Mouse (Mus musculus) liver, embryonic 14.5 days (tissue): Measurements from ENCODE around the gene Ralgps1. TPM values are rescaled to one million over a fixed set of nuclear protein-coding genes. Genes with fewer than 3 reads are reported as not detected.

ENCODE experiments used
- ATAC-seq: fragments of 200-750 bp; cut with Nextera tagmentation; 2 replicates; pipeline ENCODE4 v1.8.0; 2017; ENCODE audit warnings: moderate number of reproducible peaks, mild to moderate bottlenecking, moderate library complexity; ENCODE audit not compliant: insufficient read depth
- DNase-seq, 3 experiments: peaks; one replicate each; pipeline ENCODE4 v3.0.0-alpha.2; 2012 to 2013; ENCODE audit warnings: low read depth in 3 of 3, low spot score in 3 of 3
- H3K27ac ChIP-seq: fragments of 300-500 bp; sonication (generic); 2 replicates; pipeline ENCODE4 v1.5.1; 2014; ENCODE audit warnings: moderate library complexity, mild to moderate bottlenecking, control low read depth, inconsistent platforms
- H3K27me3 ChIP-seq: fragments of 300-500 bp; sonication (generic); 2 replicates; pipeline ENCODE4 v1.6.1; 2014; ENCODE audit warnings: mild to moderate bottlenecking, low read length, moderate library complexity; ENCODE audit not compliant: control insufficient read depth, insufficient read depth
- H3K36me3 ChIP-seq: fragments of 300-500 bp; sonication (generic); replicated peaks from 2 replicates; pipeline ENCODE4 v1.6.1; 2014; ENCODE audit warnings: low read depth; ENCODE audit not compliant: control insufficient read depth, insufficient read depth
- H3K4me1 ChIP-seq, 2 experiments: fragments of 200-500 bp in 1 of 2; fragments of 300-500 bp in 1 of 2; sonication (generic) in 1 of 2; replicated peaks; 2 replicates each; pipeline ENCODE4 v1.6.1; 2012 to 2014; ENCODE audit warnings: antibody characterized with exemption in 1 of 2, inconsistent platforms in 1 of 2, low read length in 1 of 2; ENCODE audit not compliant: control insufficient read depth in 2 of 2, insufficient read depth in 2 of 2
- H3K4me2 ChIP-seq: fragments of 300-500 bp; sonication (generic); 2 replicates; pipeline ENCODE4 v1.6.1; 2014; ENCODE audit warnings: low read depth, mild to moderate bottlenecking, control low read depth, moderate library complexity
- H3K4me3 ChIP-seq, 2 experiments: fragments of 200-500 bp in 1 of 2; fragments of 300-500 bp in 1 of 2; sonication (generic) in 1 of 2; 2 replicates each; pipeline ENCODE4 v1.5.1; 2012 to 2014; ENCODE audit warnings: low read depth in 2 of 2, low read length in 2 of 2, mild to moderate bottlenecking in 2 of 2, control low read depth in 1 of 2, inconsistent platforms in 1 of 2, moderate library complexity in 1 of 2; ENCODE audit not compliant: insufficient read depth in 1 of 2
- H3K9ac ChIP-seq: fragments of 300-500 bp; sonication (generic); replicated peaks from 2 replicates; pipeline ENCODE4 v1.6.1; 2014; ENCODE audit warnings: mild to moderate bottlenecking, control low read depth, moderate library complexity
- H3K9me3 ChIP-seq: fragments of 300-500 bp; sonication (generic); 2 replicates; pipeline ENCODE4 v1.6.1; 2016; ENCODE audit warnings: low read length, mixed read lengths; ENCODE audit not compliant: control insufficient read depth
- CTCF ChIP-seq: IDR thresholded peaks from 2 replicates; pipeline ENCODE4 v1.5.1; 2016; ENCODE audit warnings: antibody characterized with exemption, low read depth, control low read depth
- EP300 ChIP-seq: IDR thresholded peaks from 2 replicates; pipeline ENCODE4 v1.6.1; 2016; ENCODE audit warnings: antibody characterized with exemption, low read depth
- WGBS: fragments of 180-500 bp; shearing (Covaris S2); extraction: QIAGEN DNeasy Blood & Tissue Kit; methylation state at CpG from one replicate; pipeline ENCODE4 v1.1.7; 2014; ENCODE audit not compliant: insufficient replicate concordance; 5-methylcytosine and 5-hydroxymethylcytosine counted together
- polyA plus RNA-seq, 2 experiments: library from polyadenylated mRNA; depleted of rRNA in 1 of 2; stranded (reverse) in 1 of 2; unstranded in 1 of 2; fragments of >200 nt; fragmentation: Nextera tagmentation in 1 of 2; extraction: Ambion mirVana in 1 of 2; gene quantifications; 2 replicates each; pipeline versions ENCODE4 v1.2.1 to v1.2.3; 2012 to 2014

Ralgps1 gene
- polyA plus RNA-seq, 2 experiments: 0.58 to 0.71 TPM

DNA sequence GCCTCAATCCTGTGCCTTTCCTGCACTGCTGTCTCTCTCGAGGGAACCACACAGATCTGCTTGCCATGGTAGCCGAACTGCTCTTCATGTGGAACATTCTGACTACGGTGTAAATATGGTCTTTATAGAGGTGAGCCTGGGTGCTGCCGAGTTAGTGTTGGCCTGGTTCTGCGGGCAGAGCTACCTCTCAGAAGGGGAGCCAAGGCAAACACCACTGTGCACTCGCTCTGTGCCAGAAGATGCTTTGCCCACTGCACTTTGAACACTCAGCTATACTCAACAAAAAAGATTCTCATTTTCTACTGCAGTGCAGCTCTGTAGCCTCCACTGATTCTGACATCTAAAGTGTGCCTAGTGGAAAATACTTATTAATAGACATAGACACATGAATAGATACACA is 133.7 kb downstream of the Ralgps1 start:
- ATAC-seq (no peak), DNase-seq (no peak)
- Histone ChIP-seq H3K9me3 (no peaks in the 10 kb centered on the region), H3K27me3 (no peaks in the 10 kb centered on the region), H3K4me2 (no peak overlapping the region), H3K9ac (no peak overlapping the region), H3K4me3 (no peak overlapping the region), H3K27ac (no peak overlapping the region), H3K4me1 (no peaks in the 10 kb centered on the region), H3K36me3 (no peaks in the 10 kb centered on the region)
- 68% methylated on average over 6 of the region's 6 CpGs for WGBS
- no peak for TF ChIP-seq EP300
- no peak for TF ChIP-seq CTCF

DNA sequence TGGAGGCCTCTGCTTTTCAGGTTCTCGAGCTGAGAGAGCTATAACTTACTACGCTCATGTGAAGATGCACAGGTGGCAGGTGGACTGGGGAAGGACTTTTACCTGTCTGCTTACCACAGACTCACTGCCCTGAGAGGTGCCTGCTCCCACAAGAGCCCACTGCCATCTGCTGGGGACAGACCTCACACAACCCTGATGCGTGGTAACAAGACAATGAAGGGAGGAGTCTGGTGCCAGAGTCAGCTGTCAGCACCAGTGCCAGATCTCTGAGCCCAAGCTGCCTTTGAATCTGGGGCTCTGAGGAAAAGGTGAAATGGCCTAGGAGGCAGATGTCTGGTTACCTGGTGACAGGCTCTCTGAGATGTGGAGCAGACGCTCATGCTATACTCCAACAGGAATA is 136.4 kb downstream of the Ralgps1 start:
- Histone ChIP-seq H3K9ac (no peak overlapping the region), H3K4me1 (no peaks in the 10 kb centered on the region), H3K4me3 (no peak overlapping the region), H3K36me3 (no peaks in the 10 kb centered on the region), H3K4me2 (no peak overlapping the region), H3K9me3 (no peaks in the 10 kb centered on the region), H3K27me3 (no peaks in the 10 kb centered on the region), H3K27ac (no peak overlapping the region)
- no peak for TF ChIP-seq EP300
- no peak for TF ChIP-seq CTCF
- ATAC-seq (no peak), DNase-seq (no peak)
- WGBS: 63% methylated on average over 4 of the region's 4 CpGs

DNA sequence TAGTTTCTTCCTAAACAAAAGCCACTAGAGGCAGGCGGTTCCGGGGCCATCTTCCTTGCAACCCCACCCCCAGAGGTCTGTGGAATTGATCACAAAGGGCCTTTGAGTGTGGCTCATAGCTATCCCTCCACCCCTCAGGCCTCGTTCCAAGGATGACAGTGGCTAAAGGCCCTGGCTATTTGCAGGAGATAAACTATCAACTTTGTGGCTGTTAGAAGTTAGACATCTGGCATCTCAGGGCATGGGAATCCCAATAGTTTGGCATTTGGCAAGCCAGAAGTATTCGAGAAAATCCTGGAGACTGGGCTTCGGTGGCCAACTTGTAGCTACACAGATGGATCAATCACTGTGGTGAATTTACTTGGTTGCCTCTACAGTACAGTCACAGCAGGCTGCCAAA is 137.4 kb downstream of the Ralgps1 start:
- no peaks in the 10 kb centered on the region for H3K27me3 ChIP-seq
- 66% methylated on average over 5 of the region's 5 CpGs for WGBS
- ATAC-seq (no peak), DNase-seq (no peak)
- H3K9me3 ChIP-seq: no peaks in the 10 kb centered on the region
- no peak for TF ChIP-seq CTCF
- TF ChIP-seq EP300: no peak
- no peaks in the 10 kb centered on the region for H3K36me3 ChIP-seq
- H3K27ac ChIP-seq: no peak overlapping the region
- H3K4me2 ChIP-seq: no peak overlapping the region
- H3K4me3 ChIP-seq: no peak overlapping the region
- H3K9ac ChIP-seq: no peak overlapping the region
- H3K4me1 ChIP-seq: no peaks in the 10 kb centered on the region

DNA sequence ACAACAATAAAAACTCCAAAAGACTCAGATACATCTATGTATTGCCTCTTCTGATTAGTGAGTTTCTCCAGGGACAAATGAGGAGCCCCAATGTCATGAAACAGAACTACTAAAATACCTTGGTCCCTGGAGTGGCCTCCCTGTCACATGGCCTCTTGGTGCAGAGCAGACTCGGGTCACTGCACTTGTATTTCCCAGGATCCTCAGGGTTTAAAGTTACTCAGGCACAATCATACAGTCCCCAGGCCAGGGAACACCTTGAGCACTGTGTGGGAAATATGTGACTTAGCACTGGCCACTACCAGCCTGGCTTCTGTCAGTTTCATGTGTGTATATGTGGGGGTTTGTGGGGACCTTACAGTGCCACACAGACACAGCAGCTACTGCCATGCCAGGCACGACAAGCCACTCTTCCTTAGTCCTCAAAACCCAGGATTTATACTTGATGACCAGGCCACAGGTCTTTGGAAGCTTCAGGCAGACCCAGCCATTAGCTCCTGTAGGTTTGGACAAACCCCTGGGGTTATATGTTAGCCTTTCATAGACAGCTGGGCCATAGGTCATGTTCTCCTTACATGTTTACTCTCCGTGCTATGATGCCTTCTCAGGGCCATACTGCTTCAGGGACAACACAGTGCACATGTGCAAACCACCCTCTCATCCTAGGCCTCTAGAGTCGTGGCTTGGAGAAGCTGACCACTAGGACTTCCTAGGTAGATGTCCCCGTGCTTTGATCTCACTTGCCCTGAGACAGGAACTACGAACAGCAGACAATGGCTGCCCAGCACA is 138.3 kb downstream of the Ralgps1 start:
- Histone ChIP-seq H3K4me3 (no peak overlapping the region), H3K9ac (no peak overlapping the region), H3K36me3 (no peaks in the 10 kb centered on the region), H3K4me1 (no peaks in the 10 kb centered on the region), H3K4me2 (no peak overlapping the region), H3K9me3 (no peaks in the 10 kb centered on the region), H3K27me3 (no peaks in the 10 kb centered on the region), H3K27ac (no peak overlapping the region)
- 55% methylated on average over 6 of the region's 6 CpGs for WGBS
- DNase-seq (no peak), ATAC-seq (no peak)
- TF ChIP-seq EP300 (no peak), CTCF (no peak)

DNA sequence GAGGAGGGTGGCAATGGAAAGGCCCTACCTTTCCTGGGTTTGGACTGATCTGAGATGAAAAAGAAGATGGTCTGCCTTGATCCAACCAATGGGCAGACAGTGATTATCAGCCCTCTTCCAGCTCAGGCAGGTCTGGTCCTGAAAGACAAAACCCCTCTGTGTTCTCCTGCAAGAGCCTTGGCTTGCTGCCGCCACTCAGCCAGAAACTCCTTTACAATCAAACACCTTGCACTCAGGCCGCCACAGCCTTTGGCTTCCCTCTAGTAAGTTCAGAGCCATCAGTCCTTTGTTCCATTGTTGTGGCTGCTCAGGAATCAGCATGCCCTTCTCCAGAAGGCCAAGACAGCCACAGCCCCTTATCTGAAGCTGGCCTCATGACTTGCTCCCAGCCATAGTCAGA is 139.5 kb downstream of the Ralgps1 start:
- Histone ChIP-seq H3K4me1 (no peaks in the 10 kb centered on the region), H3K27ac (no peak overlapping the region), H3K36me3 (no peaks in the 10 kb centered on the region), H3K27me3 (no peaks in the 10 kb centered on the region), H3K9me3 (no peaks in the 10 kb centered on the region), H3K4me3 (no peak overlapping the region), H3K4me2 (no peak overlapping the region), H3K9ac (no peak overlapping the region)
- DNase-seq: no peak
- 68% methylated on average over 2 of the region's 2 CpGs for WGBS
- no peak for TF ChIP-seq CTCF
- ATAC-seq: no peak
